Mouse (Mus musculus): ENCODE measurements around the gene Fam72a.

Gene Fam72a

GRCm38 (mm10) chr1:131527281-131528080 is at the start of gene Fam72a, which contains the start of gene Srgap2:
Gene Fam72a (plus strand): TSS chr1:131527903.
Gene Srgap2 (minus strand): TSS chr1:131527352.
- peak; percentile 99 for DNase-seq

- DNase-seq: no peak
Observed at GRCm38 (mm10) chr1:131478770-131479305, 48.9 kb upstream of the Fam72a start.

- DNase-seq: no peak
Observed at GRCm38 (mm10) chr1:131481391-131481790, 46.3 kb upstream of the Fam72a start.

GRCm38 (mm10) chr1:131482242-131482641 is 45.5 kb upstream of the Fam72a start:
- DNase-seq: peak; percentile 25

GRCm38 (mm10) chr1:131486094-131486850 is 41.4 kb upstream of the Fam72a start:
- no peak for DNase-seq

- no peak for DNase-seq
Observed at GRCm38 (mm10) chr1:131489312-131489711, 38.4 kb upstream of the Fam72a start.

GRCm38 (mm10) chr1:131491579-131491978 is 36.1 kb upstream of the Fam72a start:
- no peak for DNase-seq

GRCm38 (mm10) chr1:131492360-131492759 is 35.3 kb upstream of the Fam72a start:
- DNase-seq: peak; percentile 30

- peak; percentile 27 for DNase-seq
Observed at GRCm38 (mm10) chr1:131493966-131494898, 33.5 kb upstream of the Fam72a start.

- no peak for DNase-seq
Observed at GRCm38 (mm10) chr1:131498231-131498630, 29.5 kb upstream of the Fam72a start.

- DNase-seq: no peak
Observed at GRCm38 (mm10) chr1:131501681-131502080, 26.0 kb upstream of the Fam72a start.

- DNase-seq: no peak
Observed at GRCm38 (mm10) chr1:131511131-131511530, 16.6 kb upstream of the Fam72a start.

- DNase-seq: no peak
Observed at GRCm38 (mm10) chr1:131511661-131512500, 15.8 kb upstream of the Fam72a start.

- DNase-seq: no peak
Observed at GRCm38 (mm10) chr1:131513136-131513535, 14.6 kb upstream of the Fam72a start.

GRCm38 (mm10) chr1:131514197-131514596 is 13.5 kb upstream of the Fam72a start:
- no peak for DNase-seq

- DNase-seq: no peak
Observed at GRCm38 (mm10) chr1:131516588-131516987, 11.1 kb upstream of the Fam72a start.

GRCm38 (mm10) chr1:131523794-131524193 is 3.9 kb upstream of the Fam72a start:
- DNase-seq: peak; percentile 30

- peak; percentile 65 for DNase-seq
Observed at GRCm38 (mm10) chr1:131525101-131525585, 2.6 kb upstream of the Fam72a start.

- DNase-seq: peak; percentile 68
Observed at GRCm38 (mm10) chr1:131525586-131526271, 2.0 kb upstream of the Fam72a start.

GRCm38 (mm10) chr1:131526371-131527270 is 1.1 kb upstream of the Fam72a start:
- DNase-seq: no peak

All from cerebellum, adult 11-12 months (tissue).